Mouse (Mus musculus) thymus, postnatal 36 days (tissue): ENCODE measurements around the gene Tbc1d10c.
"Not testable (repeated sequence)": the region's sequence is repeated elsewhere in the genome, so short reads cannot be mapped to it uniquely, and the experiment has no call there.

Experiments
- DNase-seq, 2 experiments: peaks; one replicate each; pipeline ENCODE4 v3.0.0; 2022; ENCODE audit warnings: mixed read lengths in 2 of 2

Tbc1d10c gene

GRCm38 (mm10) chr19:4143759-4144268, 47.3 kb downstream of the Tbc1d10c start, which contains the start of gene Cabp4:
Cabp4 (minus strand) TSS chr19:4144033.
- no peak for DNase-seq

GRCm38 (mm10) chr19:4142416-4143173, 48.5 kb downstream of the Tbc1d10c start:
- no peak for DNase-seq

- DNase-seq, result no peak
These were observed 50.9 kb downstream of the Tbc1d10c start for GRCm38 (mm10) chr19:4140147-4140546.

GRCm38 (mm10) chr19:4139446-4139845, 51.6 kb downstream of the Tbc1d10c start, which contains the start of gene Gpr152:
Gpr152 (plus strand) TSS chr19:4139787.
- DNase-seq, result no peak

- no peak for DNase-seq
These were observed 53.2 kb downstream of the Tbc1d10c start for GRCm38 (mm10) chr19:4137913-4138312.

GRCm38 (mm10) chr19:4136463-4136862, 54.6 kb downstream of the Tbc1d10c start:
- peak in 1 of 2 experiments; percentile 13 for DNase-seq

- DNase-seq, result peak in 1 of 2 experiments; percentile 19
These were observed 55.1 kb downstream of the Tbc1d10c start for GRCm38 (mm10) chr19:4135963-4136345.

GRCm38 (mm10) chr19:4135229-4135962, 55.7 kb downstream of the Tbc1d10c start:
- DNase-seq, result not testable (repeated sequence)

GRCm38 (mm10) chr19:4134354-4134753, 56.7 kb downstream of the Tbc1d10c start:
- DNase-seq, result no peak
